Mouse (Mus musculus) midbrain, embryonic 12.5 days (tissue): ENCODE data around the gene Kdr. TPM values are rescaled to one million over a fixed set of nuclear protein-coding genes. Genes with fewer than 3 reads are reported as not detected.

ENCODE experiments used
- ATAC-seq: fragments of 200-750 bp; cut with Nextera tagmentation; 2 replicates; pipeline ENCODE4 v1.8.0; 2017; ENCODE audit warnings: low read depth, moderate TSS enrichment, moderate library complexity; ENCODE audit not compliant: low FRiP score
- H3K27ac ChIP-seq: fragments of 300-500 bp; sonication (generic); replicated peaks from 2 replicates; pipeline ENCODE4 v1.5.1; 2016; ENCODE audit warnings: mild to moderate bottlenecking
- H3K27me3 ChIP-seq: fragments of 300-500 bp; sonication (generic); 2 replicates; pipeline ENCODE4 v1.6.1; 2016; ENCODE audit warnings: mild to moderate bottlenecking
- H3K36me3 ChIP-seq: fragments of 300-500 bp; sonication (generic); 2 replicates; pipeline ENCODE4 v1.6.1; 2016
- H3K4me1 ChIP-seq: fragments of 300-500 bp; sonication (generic); 2 replicates; pipeline ENCODE4 v1.6.1; 2016
- H3K4me2 ChIP-seq: fragments of 300-500 bp; sonication (generic); replicated peaks from 2 replicates; pipeline ENCODE4 v1.6.1; 2016; ENCODE audit warnings: mild to moderate bottlenecking, moderate library complexity
- H3K4me3 ChIP-seq: fragments of 300-500 bp; sonication (generic); 2 replicates; pipeline ENCODE4 v1.5.1; 2016; ENCODE audit warnings: mild to moderate bottlenecking
- H3K9ac ChIP-seq: fragments of 300-500 bp; sonication (generic); replicated peaks from 2 replicates; pipeline ENCODE4 v1.6.1; 2016; ENCODE audit warnings: mild to moderate bottlenecking, moderate library complexity
- H3K9me3 ChIP-seq: fragments of 300-500 bp; sonication (generic); 2 replicates; pipeline ENCODE4 v1.6.1; 2016; ENCODE audit warnings: mild to moderate bottlenecking
- WGBS: fragments of 180-500 bp; shearing (Covaris S2); methylation state at CpG from one replicate; pipeline ENCODE4 v1.1.7; 2016; 5-methylcytosine and 5-hydroxymethylcytosine counted together
- microRNA-seq: library from miRNA; unstranded; fragments of <30 nt; microRNA quantifications from one replicate; pipeline ENCODE4, GENCODE M21; 2017
- polyA plus RNA-seq: library from polyadenylated mRNA; unstranded; fragments of >200 nt; fragmentation: Nextera tagmentation; extraction: Ambion mirVana; gene quantifications from 2 replicates; pipeline ENCODE4 v1.2.1, GENCODE M21; 2016

Gene Kdr
- polyA plus RNA-seq, 1 experiment from 2014 or later = 29.2 TPM

DNA sequence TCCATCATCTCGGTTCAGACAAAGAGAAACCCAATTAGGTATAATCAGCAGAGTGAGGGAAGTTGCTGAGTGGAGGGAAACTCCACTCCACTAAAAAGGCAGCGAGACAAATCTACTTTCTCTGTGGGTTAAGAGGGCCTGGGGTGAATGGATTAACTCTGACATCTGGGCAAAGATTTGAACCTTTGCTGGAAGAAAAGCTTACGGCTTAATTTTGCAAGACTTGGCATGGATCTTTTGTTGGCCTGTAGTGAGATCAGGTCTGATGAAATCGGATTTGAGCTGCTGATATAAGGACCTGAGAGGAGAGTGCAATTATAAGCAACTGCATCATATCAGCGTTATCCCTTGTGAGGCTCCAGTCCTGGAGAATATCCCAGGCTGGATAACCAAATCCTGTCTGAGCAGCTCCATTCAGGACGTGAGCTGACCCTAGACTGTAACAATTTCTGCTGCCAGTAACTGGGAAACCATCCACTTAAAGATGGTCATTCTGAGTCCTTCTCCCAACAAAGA lies 85.2 kb downstream of the Kdr start:
- no peak overlapping the region for H3K4me2 ChIP-seq
- WGBS = 19% methylated on average over 6 of the region's 6 CpGs
- H3K9me3 ChIP-seq = no peaks in the 10 kb centered on the region
- H3K27me3 ChIP-seq = peaks cover 9% of the 10 kb centered on the region
- no peak overlapping the region for H3K27ac ChIP-seq
- H3K36me3 ChIP-seq = no peaks in the 10 kb centered on the region
- no peak overlapping the region for H3K4me3 ChIP-seq
- ATAC-seq = no peak
- H3K4me1 ChIP-seq = peaks cover 21% of the 10 kb centered on the region
- no peak overlapping the region for H3K9ac ChIP-seq

Small RNAs within 50 kb of the gene (microRNA-seq; reads per million reads assigned to microRNA genes)
- not detected for gene Gm25374

Other genes starting within 250 kb of the Kdr start
- 15.4 and 15.8 TPM in 2 replicates for gene Srd5a3, start 161.8 kb upstream of the Kdr start, polyA plus RNA-seq
- 90.9 and 96.8 TPM in 2 replicates for gene Tmem165, start 205.4 kb upstream of the Kdr start, polyA plus RNA-seq